Mouse (Mus musculus) C2C12 (cell line): Measurements from ENCODE around the gene Plxnb1.

Experiments used
- CTCF ChIP-seq: IDR thresholded peaks from one replicate; pipeline ENCODE4 v1.5.1; 2011; ENCODE audit not compliant: control insufficient read depth, insufficient read depth, insufficient read length
- MAX ChIP-seq: IDR thresholded peaks from one replicate; pipeline ENCODE4 v1.6.1; 2011; ENCODE audit warnings: mild to moderate bottlenecking, control low read depth
- USF1 ChIP-seq: IDR thresholded peaks from one replicate; pipeline ENCODE4 v1.6.1; 2011; ENCODE audit warnings: low read depth, mild to moderate bottlenecking, control low read depth, moderate library complexity

- TF ChIP-seq CTCF (no peak), USF1 (no peak), MAX (no peak)
Observed at GRCm38 (mm10) chr9:109098366-109098765, 3.2 kb downstream of the Plxnb1 start.
